Mouse (Mus musculus): Measurements from ENCODE around the gene Zfp653.

Gene Zfp653

GRCm38 (mm10) chr9:22067195-22067594, 4.0 kb downstream of the Zfp653 start:
- no peak for DNase-seq

- peak; percentile 75 for DNase-seq
Measured at GRCm38 (mm10) chr9:22066433-22066832, 4.7 kb downstream of the Zfp653 start.

GRCm38 (mm10) chr9:22065642-22066041, 5.5 kb downstream of the Zfp653 start:
- no peak for DNase-seq

GRCm38 (mm10) chr9:22064341-22064740, 6.8 kb downstream of the Zfp653 start:
- DNase-seq = peak; percentile 96

- peak; percentile 86 for DNase-seq
Measured at GRCm38 (mm10) chr9:22061339-22061738, 9.8 kb downstream of the Zfp653 start.

- peak; percentile 85 for DNase-seq
Measured at GRCm38 (mm10) chr9:22058011-22058424, 13.2 kb downstream of the Zfp653 start.

GRCm38 (mm10) chr9:22057031-22057517, 14.1 kb downstream of the Zfp653 start:
- no peak for DNase-seq

GRCm38 (mm10) chr9:22056303-22056910, 14.8 kb downstream of the Zfp653 start:
- no peak for DNase-seq

- peak; percentile 70 for DNase-seq
Measured at GRCm38 (mm10) chr9:22055713-22056112, 15.5 kb downstream of the Zfp653 start.

- peak; percentile 89 for DNase-seq
Measured at GRCm38 (mm10) chr9:22054411-22055076, 16.6 kb downstream of the Zfp653 start.

- no peak for DNase-seq
Measured at GRCm38 (mm10) chr9:22053657-22054056, 17.5 kb downstream of the Zfp653 start.

GRCm38 (mm10) chr9:22051958-22052254, 19.3 kb downstream of the Zfp653 start, which contains the start of gene Elavl3:
Gene Elavl3 (minus strand): TSS chr9:22052023.
- DNase-seq = peak; percentile 93

- peak; percentile 84 for DNase-seq
Measured at GRCm38 (mm10) chr9:22051161-22051957, 19.8 kb downstream of the Zfp653 start.

- peak; percentile 92 for DNase-seq
Measured at GRCm38 (mm10) chr9:22050351-22050889, 20.8 kb downstream of the Zfp653 start.

GRCm38 (mm10) chr9:22049721-22050270, 21.4 kb downstream of the Zfp653 start:
- DNase-seq = peak; percentile 75

GRCm38 (mm10) chr9:22049315-22049714, 21.9 kb downstream of the Zfp653 start:
- peak; percentile 70 for DNase-seq

GRCm38 (mm10) chr9:22047329-22047728, 23.8 kb downstream of the Zfp653 start:
- DNase-seq = no peak

- no peak for DNase-seq
Measured at GRCm38 (mm10) chr9:22041832-22042231, 29.3 kb downstream of the Zfp653 start.

- no peak for DNase-seq
Measured at GRCm38 (mm10) chr9:22037826-22038225, 33.4 kb downstream of the Zfp653 start.

- no peak for DNase-seq
Measured at GRCm38 (mm10) chr9:22035300-22036044, 35.7 kb downstream of the Zfp653 start.

- no peak for DNase-seq
Measured at GRCm38 (mm10) chr9:22030386-22030785, 40.8 kb downstream of the Zfp653 start.

- no peak for DNase-seq
Measured at GRCm38 (mm10) chr9:22028467-22028866, 42.7 kb downstream of the Zfp653 start.

All from cerebellum, adult 9-11 months (tissue).